Mouse (Mus musculus): ENCODE data around the gene Sema3e.

Gene Sema3e

GRCm38 (mm10) chr5:14025205-14026124, at the start of gene Sema3e:
TSS of gene Sema3e (plus strand) at chr5:14025276.
- no peak for DNase-seq (ENCODE audit: low read depth, low spot score)

- no peak for DNase-seq (ENCODE audit: low read depth, low spot score)
Measured at GRCm38 (mm10) chr5:13977576-13977975, 47.5 kb upstream of the Sema3e start.

- no peak for DNase-seq (ENCODE audit: low read depth, low spot score)
Measured at GRCm38 (mm10) chr5:13979156-13979555, 45.9 kb upstream of the Sema3e start.

GRCm38 (mm10) chr5:13982417-13983054, 42.5 kb upstream of the Sema3e start:
- no peak for DNase-seq (ENCODE audit: low read depth, low spot score)

GRCm38 (mm10) chr5:13983608-13984007, 41.5 kb upstream of the Sema3e start:
- DNase-seq (ENCODE audit: low read depth, low spot score), result no peak

GRCm38 (mm10) chr5:13985669-13986068, 39.4 kb upstream of the Sema3e start:
- no peak for DNase-seq (ENCODE audit: low read depth, low spot score)

- no peak for DNase-seq (ENCODE audit: low read depth, low spot score)
Measured at GRCm38 (mm10) chr5:13987123-13987522, 38.0 kb upstream of the Sema3e start.

GRCm38 (mm10) chr5:13988023-13988422, 37.1 kb upstream of the Sema3e start:
- no peak for DNase-seq (ENCODE audit: low read depth, low spot score)

- no peak for DNase-seq (ENCODE audit: low read depth, low spot score)
Measured at GRCm38 (mm10) chr5:13992734-13993396, 32.2 kb upstream of the Sema3e start.

- DNase-seq (ENCODE audit: low read depth, low spot score), result no peak
Measured at GRCm38 (mm10) chr5:14028341-14028740, 3.3 kb downstream of the Sema3e start.

- DNase-seq (ENCODE audit: low read depth, low spot score), result no peak
Measured at GRCm38 (mm10) chr5:14030796-14031195, 5.7 kb downstream of the Sema3e start.

GRCm38 (mm10) chr5:14032056-14032455, 7.0 kb downstream of the Sema3e start:
- no peak for DNase-seq (ENCODE audit: low read depth, low spot score)

GRCm38 (mm10) chr5:14033302-14033701, 8.2 kb downstream of the Sema3e start:
- DNase-seq (ENCODE audit: low read depth, low spot score), result no peak

- no peak for DNase-seq (ENCODE audit: low read depth, low spot score)
Measured at GRCm38 (mm10) chr5:14038813-14039496, 13.9 kb downstream of the Sema3e start.

GRCm38 (mm10) chr5:14040208-14040607, 15.1 kb downstream of the Sema3e start:
- no peak for DNase-seq (ENCODE audit: low read depth, low spot score)

- no peak for DNase-seq (ENCODE audit: low read depth, low spot score)
Measured at GRCm38 (mm10) chr5:14043116-14043515, 18.0 kb downstream of the Sema3e start.

GRCm38 (mm10) chr5:14043983-14044382, 18.9 kb downstream of the Sema3e start:
- DNase-seq (ENCODE audit: low read depth, low spot score), result no peak

GRCm38 (mm10) chr5:14048660-14049059, 23.6 kb downstream of the Sema3e start:
- no peak for DNase-seq (ENCODE audit: low read depth, low spot score)

- DNase-seq (ENCODE audit: low read depth, low spot score), result no peak
Measured at GRCm38 (mm10) chr5:14054472-14054871, 29.4 kb downstream of the Sema3e start.

- no peak for DNase-seq (ENCODE audit: low read depth, low spot score)
Measured at GRCm38 (mm10) chr5:14059895-14060553, 34.9 kb downstream of the Sema3e start.

- DNase-seq (ENCODE audit: low read depth, low spot score), result no peak
Measured at GRCm38 (mm10) chr5:14062918-14063481, 37.9 kb downstream of the Sema3e start.

All from CD4-positive, CD25-positive, alpha-beta regulatory T cell, adult 2 months (primary cell).